Mouse (Mus musculus) subcutaneous adipose tissue, adult 2 months (tissue): Measurements from ENCODE around the gene Chmp1a. TPM values are rescaled to one million over a fixed set of nuclear protein-coding genes. Genes with fewer than 3 reads are reported as not detected.

Experiments used
- polyA plus RNA-seq: library from polyadenylated mRNA; depleted of rRNA; stranded (reverse); fragments of >200 nt; gene quantifications from 2 replicates; pipeline ENCODE4 v1.2.3, GENCODE M21; 2012; ENCODE audit warnings: low replicate concordance; rRNA removed

Gene Chmp1a
- 122 and 130 TPM in 2 replicates for polyA plus RNA-seq

DNA sequence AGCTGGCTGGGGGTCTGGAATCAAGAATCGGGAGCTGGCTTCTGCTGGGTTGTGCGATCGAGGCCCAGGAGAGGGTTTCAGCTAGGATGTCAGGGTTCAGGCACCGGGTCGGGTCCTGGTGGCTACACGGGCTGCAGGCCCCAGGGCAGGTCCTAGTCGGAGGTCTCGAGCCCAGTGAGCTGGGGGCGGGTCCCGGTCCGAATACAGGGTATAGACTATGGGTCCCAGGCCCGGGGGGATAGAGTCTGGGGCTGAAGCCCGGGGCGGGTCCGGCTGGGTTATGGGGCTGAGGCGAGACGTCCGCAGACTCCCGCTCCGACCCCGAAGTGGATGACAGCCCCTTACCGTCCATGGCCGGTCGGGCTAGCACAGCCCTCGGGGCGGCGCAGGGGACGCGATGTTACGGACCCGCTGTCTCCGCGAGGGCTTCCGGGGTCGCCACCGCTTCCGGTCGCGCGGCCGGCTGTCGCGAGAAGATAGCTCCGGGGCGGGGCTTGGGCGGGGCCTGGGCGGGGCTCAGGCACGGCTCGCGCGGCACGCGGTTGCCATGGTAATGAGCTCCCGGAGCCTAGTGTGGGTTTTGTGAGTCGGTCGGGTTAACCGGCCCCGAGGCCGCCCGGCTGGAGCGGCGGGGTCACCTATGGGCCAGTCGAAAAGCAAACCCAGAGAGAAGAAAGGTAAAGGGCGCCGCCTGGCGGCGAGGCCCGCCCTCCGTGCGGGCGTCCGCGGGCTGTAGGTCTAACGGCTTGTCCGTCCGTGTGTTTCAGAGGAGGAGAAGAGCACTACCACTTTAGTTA, at the start of gene Chmp1a, which contains the start of gene Spata33:
TSS of gene Chmp1a (minus strand) at position 443 of the 797 bp plus-strand sequence.
TSS of gene Spata33 (plus strand) at position 512 of the 797 bp plus-strand sequence.

DNA sequence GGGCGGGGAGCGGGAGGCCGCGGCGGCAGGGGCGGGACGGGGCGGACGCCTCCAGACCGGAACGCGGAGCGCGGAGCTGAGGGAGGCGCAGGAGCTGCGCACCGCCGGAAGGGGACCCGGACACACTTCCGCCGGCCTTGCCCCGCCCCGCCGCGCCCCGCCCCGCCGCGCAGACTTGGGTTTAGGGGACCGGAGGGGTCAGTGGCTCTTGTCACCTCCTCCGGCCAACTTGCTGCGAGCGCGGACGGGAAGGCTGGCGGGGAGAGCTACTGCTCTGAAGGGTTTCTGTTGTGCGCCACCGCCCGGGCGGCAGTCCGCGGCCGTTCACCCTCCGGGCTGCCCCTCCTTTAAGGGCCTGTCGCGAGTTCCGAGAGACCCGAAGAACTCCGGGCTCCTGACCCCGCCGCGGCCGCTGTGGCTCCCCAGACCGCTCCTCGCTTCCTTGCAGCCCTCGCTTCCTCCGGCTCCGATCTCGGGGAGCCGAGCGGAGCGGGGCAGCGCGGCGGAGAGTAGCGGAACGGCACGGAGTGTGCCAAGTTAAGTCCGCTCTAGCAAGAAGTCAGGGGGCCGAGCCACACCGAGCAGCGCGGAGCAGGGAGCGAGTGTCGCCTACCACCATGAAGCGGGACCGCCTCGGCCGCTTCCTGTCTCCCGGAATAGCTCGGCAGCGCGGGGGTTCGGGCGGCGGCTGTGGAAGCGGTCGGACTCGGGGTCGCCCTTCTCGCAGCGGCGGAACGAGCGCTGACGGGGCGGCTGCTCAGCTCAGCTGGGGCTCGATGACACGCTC, 41.7 kb upstream of the Chmp1a start, which contains the start of the genes Zfp276 and Vps9d1:
TSS of gene Zfp276 (plus strand) at position 97 of the 787 bp plus-strand sequence.
TSS of gene Vps9d1 (minus strand) at position 250 of the 787 bp plus-strand sequence.

DNA sequence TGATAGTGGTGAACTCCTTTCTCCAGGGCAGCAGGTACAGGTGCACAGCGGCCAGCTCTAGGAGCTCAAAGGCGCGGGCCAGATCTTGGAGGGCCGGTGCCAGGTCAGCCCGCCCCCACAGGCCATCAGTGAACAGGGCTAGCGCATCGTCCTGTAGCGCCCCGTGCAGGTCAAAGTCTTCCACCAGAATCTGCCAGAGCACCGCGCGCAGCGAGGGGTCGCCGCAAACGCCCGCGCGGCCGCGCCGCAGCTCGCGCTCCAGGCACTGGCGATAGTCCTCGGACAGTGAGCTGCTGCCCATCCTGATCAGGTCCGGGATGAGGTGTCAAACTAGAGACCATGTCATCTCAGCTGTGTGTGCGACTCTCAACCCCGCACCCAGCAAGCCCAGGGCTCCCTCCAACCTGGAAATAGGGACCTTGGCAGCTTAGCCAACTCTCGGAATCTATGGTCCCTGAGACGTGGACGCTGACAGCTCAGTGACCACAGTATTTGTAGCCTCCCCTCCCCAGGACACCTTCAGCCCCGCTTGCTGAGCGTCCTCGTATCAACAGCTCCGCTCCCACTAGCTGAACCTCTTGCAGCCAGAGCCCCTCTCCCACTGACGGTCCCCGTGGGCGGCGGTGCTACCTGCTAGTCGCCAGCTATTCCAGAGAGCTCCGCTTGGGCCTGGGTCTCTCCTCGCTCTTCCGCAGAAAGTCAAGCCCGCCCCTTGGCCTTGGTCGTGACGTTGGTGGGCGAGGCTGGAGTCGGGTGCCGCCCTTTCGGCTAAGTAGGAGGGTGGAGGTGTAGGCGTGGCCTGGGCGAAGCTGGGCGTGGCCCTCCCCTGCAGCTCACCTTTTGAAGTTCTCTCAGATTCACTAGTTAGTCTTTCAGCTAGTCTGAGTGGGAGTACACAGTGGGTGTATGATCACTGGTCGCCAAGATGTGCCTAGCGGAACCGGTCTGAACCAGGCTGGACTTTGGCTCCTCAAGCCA, 23.2 kb upstream of the Chmp1a start, which contains the start of gene Spata2l:
TSS of gene Spata2l (minus strand) at position 714 of the 978 bp plus-strand sequence.

DNA sequence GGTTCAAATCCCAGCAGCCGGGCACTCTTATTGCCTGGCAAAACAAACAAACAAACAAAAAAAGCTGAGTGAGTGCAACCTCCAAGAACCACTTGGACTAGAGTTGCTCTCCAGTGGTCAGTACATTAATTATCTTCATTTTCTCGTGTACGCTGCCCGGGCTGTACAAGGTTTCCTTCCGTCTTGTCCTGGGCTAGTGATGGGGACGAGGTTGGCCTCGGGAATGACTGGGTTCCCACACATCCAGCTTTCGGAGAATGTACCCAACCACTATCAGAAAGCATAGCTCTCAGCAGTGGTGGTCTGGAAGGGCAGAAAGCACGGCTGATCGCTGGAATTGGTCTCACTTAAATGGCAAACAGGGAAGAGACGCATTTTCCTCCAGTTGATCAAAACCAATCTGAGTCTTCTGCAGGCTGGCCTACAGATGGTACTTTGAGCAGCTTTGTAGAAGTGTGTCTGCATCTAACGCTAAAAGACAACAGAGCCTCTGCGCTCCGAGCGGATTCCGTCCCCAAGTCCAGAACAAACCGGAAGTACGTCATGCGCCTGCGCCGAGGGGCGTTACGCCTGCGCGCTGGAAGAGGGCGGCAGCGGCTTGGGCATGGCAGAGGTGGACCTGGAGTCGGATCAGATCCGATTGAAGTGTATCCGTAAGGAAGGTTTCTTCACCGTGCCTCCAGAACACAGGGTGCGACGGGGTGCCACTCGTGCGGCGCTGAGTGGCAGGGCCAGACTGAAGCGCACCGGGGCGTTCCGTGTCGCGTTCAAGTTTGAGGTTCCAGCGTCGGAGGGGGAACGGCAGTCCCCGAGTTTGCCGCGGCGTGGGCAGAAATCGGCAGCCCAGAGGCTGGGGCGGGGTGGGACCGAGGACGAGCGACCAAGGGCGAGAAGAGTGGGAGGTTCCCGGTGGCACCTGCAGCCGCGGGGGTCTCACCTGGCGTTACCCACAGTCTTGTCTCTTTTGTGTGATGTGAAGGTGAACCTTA, 12.0 kb upstream of the Chmp1a start, which contains the start of gene Cdk10:
TSS of gene Cdk10 (plus strand) at position 565 of the 989 bp plus-strand sequence.

DNA sequence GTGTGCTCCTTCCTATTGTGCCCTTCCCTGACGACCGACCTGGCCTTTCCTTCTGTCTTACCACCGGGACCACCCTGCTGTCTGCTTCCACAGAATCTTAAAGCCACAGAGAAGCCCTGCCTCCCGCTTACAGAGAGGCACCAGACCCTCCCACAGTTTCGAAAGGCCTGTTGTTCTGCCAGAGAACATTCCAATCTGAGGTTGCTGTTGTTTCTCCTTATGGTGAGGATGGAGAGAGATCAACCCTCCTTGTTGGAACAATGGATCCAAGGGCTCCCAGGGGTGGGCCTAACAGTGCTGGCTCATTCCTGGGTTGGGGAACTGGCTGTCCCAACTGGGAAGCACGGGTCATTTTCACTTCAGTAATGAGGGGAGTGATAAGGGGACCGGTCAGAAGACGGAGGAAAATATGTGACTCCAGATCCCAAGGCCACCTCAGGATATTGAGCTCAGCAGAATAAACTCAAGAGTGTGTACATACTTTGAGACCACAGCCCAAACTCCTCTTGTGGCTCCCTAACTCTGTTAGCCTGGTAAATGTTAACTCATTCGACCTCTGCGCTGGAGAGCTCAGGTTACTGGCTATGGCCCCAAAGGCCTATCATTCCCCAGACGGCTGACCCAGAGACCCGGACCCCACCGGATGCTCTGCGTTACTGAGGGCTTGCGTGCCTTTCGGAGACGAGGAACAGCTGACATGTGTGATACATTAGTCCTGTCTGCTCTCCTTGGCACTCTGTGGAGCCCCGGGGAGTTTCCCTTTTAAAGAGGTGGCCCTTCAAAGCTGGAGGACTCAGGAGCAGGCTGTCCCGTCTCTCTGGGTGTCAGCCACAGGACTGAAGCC, 26.8 kb downstream of the Chmp1a start, which contains the start of gene Dpep1:
TSS of gene Dpep1 (plus strand) at position 677 of the 844 bp plus-strand sequence.

DNA sequence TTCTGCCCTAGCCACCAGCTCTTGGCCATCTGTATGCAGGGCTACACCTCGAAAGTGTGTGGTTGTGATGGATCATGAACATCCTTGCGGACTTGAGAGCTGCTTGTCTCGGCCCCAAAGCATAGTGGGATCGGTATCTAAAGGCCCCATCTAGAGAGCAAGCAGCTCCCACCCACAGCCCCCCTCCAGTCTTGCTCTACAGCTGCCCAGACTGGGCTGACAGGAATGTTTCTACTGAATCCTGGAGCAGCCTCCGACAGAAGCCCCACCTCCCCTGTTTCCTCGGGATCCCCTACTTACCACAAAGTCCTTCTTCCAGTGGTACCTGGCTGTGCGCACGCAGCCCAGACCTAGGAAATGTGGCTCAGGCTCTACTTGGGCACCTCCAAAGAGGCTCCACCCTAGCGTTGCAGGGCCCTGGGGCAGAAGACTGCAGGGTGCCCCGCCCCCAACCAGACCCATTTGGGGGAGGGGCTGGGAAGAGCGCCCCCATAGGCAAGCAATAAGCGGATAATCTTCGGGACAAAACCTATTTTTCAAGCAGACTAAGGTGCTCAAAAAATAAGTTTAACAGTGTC, 54.6 kb downstream of the Chmp1a start, which contains the start of gene Sult5a1:
TSS of gene Sult5a1 (minus strand) at position 428 of the 578 bp plus-strand sequence.

Other genes with a start within 250 kb of the Chmp1a start
- 45.0 and 70.2 TPM in 2 replicates for gene Ankrd11, start 170.5 kb downstream of the Chmp1a start, polyA plus RNA-seq
- gene Spg7, start 149.8 kb downstream of the Chmp1a start, polyA plus RNA-seq = 78.2 and 103 TPM in 2 replicates
- gene Rpl13, start 110.4 kb downstream of the Chmp1a start, polyA plus RNA-seq = 900 and 3,044 TPM in 2 replicates
- gene Cpne7, start 95.4 kb downstream of the Chmp1a start, polyA plus RNA-seq = 3.5 and 7.6 TPM in 2 replicates
- 18.3 and 25.6 TPM in 2 replicates for gene Sult5a1, start 54.4 kb downstream of the Chmp1a start, polyA plus RNA-seq
- 46.8 and 160 TPM in 2 replicates for gene Dpep1, start 26.5 kb downstream of the Chmp1a start, polyA plus RNA-seq
- 2.5 and 3.2 TPM in 2 replicates for gene Spata33, start 69 bp upstream of the Chmp1a start, polyA plus RNA-seq
- gene Cdk10, start 12.1 kb upstream of the Chmp1a start, polyA plus RNA-seq = 67.9 and 79.8 TPM in 2 replicates
- 5.7 and 12.5 TPM in 2 replicates for gene Spata2l, start 23.5 kb upstream of the Chmp1a start, polyA plus RNA-seq
- gene Zfp276, start 41.4 kb upstream of the Chmp1a start, polyA plus RNA-seq = 29.0 and 39.9 TPM in 2 replicates
- 50.6 and 80.0 TPM in 2 replicates for gene Vps9d1, start 41.6 kb upstream of the Chmp1a start, polyA plus RNA-seq
- 4.5 and 29.1 TPM in 2 replicates for gene Fanca, start 105.8 kb upstream of the Chmp1a start, polyA plus RNA-seq
- gene Spire2, start 120.0 kb upstream of the Chmp1a start, polyA plus RNA-seq = 0.46 and 3.7 TPM in 2 replicates
- gene Tcf25, start 161.0 kb upstream of the Chmp1a start, polyA plus RNA-seq = 221 and 244 TPM in 2 replicates
- gene Mc1r, start 194.3 kb upstream of the Chmp1a start, polyA plus RNA-seq = not detected in 2 replicates
- gene Tubb3, start 198.7 kb upstream of the Chmp1a start, polyA plus RNA-seq = 0.93 and 1.2 TPM in 2 replicates
- gene Def8, start 210.8 kb upstream of the Chmp1a start, polyA plus RNA-seq = 37.6 and 47.4 TPM in 2 replicates